Mouse (Mus musculus) layer of hippocampus, postnatal 36 days (tissue): Measurements from ENCODE around the gene Olfr1328. TPM values are rescaled to one million over a fixed set of nuclear protein-coding genes. Genes with fewer than 3 reads are reported as not detected.
A peak's percentile ranks its signal among the peaks of the same experiment; 100 is the strongest.
"Not testable (repeated sequence)": the region's sequence is repeated elsewhere in the genome, so short reads cannot be mapped to it uniquely, and the experiment has no call there.

Experiments
- DNase-seq, 2 experiments: peaks; one replicate each; pipeline ENCODE4 v3.0.0; 2022
- total RNA-seq, 2 experiments: library from RNA; stranded (reverse); gene quantifications; 2 replicates each; pipeline ENCODE4 v1.2.3; 2021

Olfr1328 gene
- total RNA-seq = not detected

DNA sequence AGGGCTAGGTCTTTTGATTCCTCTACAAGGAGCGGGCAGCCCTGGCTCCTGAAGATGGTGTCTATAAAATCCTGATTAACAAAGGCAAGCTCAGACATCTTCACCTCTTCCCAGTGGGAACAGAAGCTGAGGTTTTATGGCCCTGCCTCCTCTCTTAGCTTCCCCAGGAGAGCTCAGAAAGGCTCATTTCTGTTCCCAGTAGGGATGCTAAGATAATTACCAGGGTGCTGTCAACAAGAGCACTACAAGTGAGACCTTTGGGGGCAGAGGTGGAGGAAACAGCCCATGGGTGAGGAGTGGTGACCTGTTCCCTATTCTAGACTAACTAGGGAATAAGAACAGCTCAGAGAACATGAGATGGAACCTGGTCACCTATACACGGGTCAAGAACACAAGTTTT lies at the start of gene Olfr1328:
TSS of gene Olfr1328 (minus strand) at position 101 of the 400 bp plus-strand sequence.
- DNase-seq = no peak

DNA sequence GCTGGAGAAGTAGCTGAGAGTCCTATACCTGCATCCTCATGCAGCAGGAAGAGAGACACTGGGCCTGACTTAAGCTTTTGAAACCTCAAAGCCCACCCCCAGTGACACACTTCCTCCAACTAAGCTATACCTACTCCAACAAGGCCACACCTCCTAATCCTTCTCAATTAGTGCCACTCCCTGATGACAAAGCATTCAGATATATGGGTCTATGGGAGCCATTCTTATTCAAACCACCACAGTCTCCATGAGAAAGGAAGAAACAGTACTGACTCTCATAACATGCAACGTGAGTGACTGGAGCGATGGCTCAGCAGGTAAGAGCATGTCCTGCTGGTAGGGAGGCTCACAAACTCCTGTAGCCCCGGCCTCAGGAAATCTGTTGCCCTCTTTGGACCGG lies 46.9 kb upstream of the Olfr1328 start:
- DNase-seq = no peak

DNA sequence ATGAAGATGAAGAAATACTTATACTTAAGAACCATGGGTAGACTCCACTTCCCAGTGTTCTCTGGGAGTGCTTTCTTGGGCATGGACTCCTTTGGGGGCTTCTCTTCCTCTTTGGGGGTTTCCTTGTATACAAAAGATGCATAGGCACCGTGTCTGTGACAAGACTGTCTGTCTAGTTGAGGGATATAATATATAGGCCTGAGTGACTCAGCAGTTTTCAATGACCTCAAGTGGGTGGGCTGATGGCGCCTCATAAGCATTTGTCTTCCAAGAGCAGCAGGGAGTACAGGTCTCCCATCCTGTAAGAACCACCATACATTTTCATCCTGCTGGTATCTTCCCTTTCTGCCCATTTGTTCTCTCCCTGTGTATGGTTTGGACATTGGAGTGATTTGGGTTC lies 34.9 kb upstream of the Olfr1328 start:
- DNase-seq = no peak

DNA sequence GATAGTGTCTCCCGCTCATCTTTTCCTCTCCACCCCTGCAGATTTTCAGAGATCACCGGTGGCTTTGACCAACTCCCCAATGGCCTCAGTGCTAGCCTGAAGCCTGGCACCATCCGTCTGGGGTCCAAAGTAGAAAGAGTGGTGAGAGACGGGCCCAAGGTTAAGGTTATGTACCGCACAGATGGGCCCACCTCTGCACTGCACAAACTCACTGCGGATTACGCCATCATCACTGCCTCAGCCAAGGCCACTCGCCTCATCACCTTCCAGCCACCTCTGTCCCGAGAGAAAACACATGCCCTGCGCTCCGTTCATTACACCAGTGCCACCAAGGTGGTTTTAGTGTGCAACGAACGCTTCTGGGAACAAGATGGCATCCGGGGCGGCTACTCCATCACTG lies 29.3 kb upstream of the Olfr1328 start:
- DNase-seq = no peak

DNA sequence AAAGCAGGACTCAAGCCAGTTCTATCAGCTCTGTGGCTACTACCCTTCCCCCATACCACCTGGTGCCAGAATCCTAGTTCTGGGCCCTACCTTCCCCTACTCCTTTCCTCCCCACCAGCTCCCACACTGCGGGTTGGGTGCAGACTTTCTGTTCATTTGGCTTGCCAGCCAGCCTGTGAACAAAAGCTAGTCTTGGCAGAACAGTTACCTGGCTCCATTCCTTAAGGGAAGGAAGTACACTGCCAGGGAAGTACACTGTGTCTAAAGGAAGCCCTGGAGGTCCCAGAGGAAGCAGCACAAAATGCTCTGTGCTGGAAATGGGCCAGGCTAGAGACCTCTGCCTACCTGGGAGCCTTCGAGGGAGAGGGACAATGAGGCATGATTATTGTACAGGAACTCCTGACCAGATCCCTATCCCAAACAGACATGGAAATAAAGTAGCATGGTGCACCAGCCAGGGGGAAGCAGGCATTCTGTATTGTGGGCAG lies 22.8 kb upstream of the Olfr1328 start, which contains the start of gene Lao1:
TSS of gene Lao1 (plus strand) at position 438 of the 488 bp plus-strand sequence.
- peak; percentile 32 for DNase-seq

DNA sequence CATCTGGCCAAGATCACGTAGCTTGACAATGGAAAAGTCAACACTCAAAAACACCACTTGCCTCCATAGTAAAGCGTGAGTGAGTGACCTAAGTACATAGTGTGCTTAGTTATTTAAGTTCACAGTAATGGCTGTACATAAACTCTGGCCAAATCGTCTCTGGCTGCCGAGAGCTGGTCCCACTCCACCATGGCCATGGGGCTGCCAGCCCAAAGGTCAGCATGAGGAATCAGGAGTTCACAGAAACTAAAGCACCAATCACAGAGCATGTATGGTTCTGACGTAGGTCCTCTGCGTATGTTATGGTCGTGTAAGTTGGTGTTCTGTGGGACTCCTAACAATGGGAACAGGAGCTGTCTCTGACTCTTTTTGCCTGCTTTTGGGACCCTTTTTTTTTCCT lies 20.4 kb upstream of the Olfr1328 start:
- DNase-seq = no peak

DNA sequence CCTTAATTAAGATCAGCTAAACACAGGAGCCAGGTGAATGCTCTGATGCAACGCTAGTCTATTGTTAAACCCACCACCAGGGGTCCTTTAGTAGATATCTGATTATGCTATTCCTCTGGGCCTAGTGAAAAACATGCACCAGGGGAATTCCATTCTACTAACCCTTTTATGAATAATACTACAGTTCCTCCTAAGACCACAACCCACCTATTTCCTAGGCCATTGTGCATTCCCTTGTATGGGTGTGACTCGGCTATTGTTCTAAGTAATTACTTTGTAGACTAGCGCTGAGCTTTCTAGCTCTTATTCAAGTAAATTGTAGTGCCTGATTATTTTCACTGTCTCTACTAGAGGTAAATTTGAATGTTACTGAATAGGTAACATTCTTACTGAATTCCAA lies 7.1 kb downstream of the Olfr1328 start:
- not testable (repeated sequence) for DNase-seq

DNA sequence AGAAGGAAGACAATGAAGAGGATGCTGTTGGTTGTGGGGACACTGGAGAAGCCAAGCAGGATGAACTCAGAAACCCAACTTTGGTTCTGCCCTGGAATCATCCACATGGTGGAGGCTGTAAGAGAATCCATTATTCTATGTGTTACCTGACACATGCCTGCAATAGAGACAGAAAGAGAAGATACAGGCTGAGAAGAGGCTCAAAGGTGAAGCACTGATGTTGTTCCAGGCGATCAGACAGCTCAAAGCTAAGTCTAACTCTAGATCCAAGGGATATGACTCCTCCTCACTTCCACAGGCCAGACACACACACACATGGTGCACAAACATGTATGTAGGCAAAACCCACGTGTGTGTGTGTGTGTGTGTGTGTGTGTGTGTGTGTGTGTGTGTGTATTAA lies 21.0 kb downstream of the Olfr1328 start, which contains the start of gene Olfr1329:
TSS of gene Olfr1329 (minus strand) at position 101 of the 400 bp plus-strand sequence.
- not testable (repeated sequence) for DNase-seq

DNA sequence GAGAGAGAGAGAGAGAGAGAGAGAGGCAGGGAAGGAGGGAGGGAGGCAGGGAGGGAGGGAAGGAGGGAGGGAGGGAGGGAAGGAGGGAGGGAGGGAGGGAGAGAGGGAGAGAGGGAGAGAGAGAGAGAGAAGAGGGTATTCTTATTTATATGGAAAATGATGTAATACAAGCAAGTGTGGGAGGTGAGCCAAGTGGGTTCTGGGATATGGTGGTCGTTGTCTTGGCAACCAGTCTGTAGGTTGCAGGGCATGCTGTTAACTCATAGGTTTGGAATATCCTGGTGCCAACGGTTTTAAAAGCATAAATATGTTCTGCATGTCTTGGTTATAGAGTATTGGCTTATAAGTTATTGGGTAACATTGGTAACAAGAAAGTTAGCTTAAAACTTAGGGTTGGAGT lies 36.4 kb downstream of the Olfr1328 start:
- DNase-seq = no peak

DNA sequence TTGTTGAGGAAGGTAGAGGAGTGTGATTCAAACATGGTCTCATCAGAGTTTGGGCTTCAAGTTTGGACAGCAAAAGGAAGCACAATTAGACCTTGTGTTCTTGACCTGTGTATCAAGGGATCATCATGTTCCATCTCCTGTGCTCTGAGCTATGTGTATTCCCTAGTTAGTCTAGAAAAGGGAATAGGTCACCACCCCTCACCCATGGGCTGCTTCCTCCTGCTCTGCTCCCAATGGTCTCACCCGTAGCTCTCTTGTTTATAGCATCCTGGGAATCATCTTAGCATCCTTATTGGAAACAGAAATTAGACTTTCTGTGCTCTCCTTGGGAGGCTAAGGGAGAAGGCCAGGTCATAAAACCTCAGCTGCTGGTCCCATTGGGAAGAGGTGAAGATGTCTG lies 50.1 kb downstream of the Olfr1328 start, which contains the start of gene Olfr1330:
TSS of gene Olfr1330 (plus strand) at position 301 of the 400 bp plus-strand sequence.
- no peak for DNase-seq

Other genes with a start within 250 kb of the Olfr1328 start
- not detected for gene Olfr1342, start 245.9 kb downstream of the Olfr1328 start, total RNA-seq
- gene Olfr1341, start 235.1 kb downstream of the Olfr1328 start, total RNA-seq = not detected
- gene Olfr1340, start 218.5 kb downstream of the Olfr1328 start, total RNA-seq = not detected
- not detected for gene Olfr1339, start 206.4 kb downstream of the Olfr1328 start, total RNA-seq
- not detected for gene Olfr1338, start 179.9 kb downstream of the Olfr1328 start, total RNA-seq
- not detected for gene Olfr1337, start 156.0 kb downstream of the Olfr1328 start, total RNA-seq
- gene Olfr1335, start 128.7 kb downstream of the Olfr1328 start, total RNA-seq = not detected
- gene Olfr1333, start 102.3 kb downstream of the Olfr1328 start, total RNA-seq = not detected
- not detected for gene Olfr1331, start 74.0 kb downstream of the Olfr1328 start, total RNA-seq
- gene Olfr1330, start 50.0 kb downstream of the Olfr1328 start, total RNA-seq = not detected
- gene Olfr1329, start 21.1 kb downstream of the Olfr1328 start, total RNA-seq = not detected
- gene Lao1, start 23.0 kb upstream of the Olfr1328 start, total RNA-seq = under 1 TPM; 0.15 to 0.88 TPM
- gene Slc2a1, start 170.1 kb upstream of the Olfr1328 start, total RNA-seq = 100 to 1,000 TPM in 1 of 2 experiments, 10 to 100 TPM in 1; 76.1 to 104 TPM
- gene Zfp691, start 235.6 kb upstream of the Olfr1328 start, total RNA-seq = 1 to 10 TPM; 6.7 to 8.2 TPM